Mouse (Mus musculus) lung, postnatal 36 days (tissue): ENCODE results near the gene Ablim2.

Source experiments
- DNase-seq: peaks from one replicate; pipeline ENCODE4 v3.0.0; 2022; ENCODE audit warnings: mixed read lengths

The Ablim2 gene

DNA sequence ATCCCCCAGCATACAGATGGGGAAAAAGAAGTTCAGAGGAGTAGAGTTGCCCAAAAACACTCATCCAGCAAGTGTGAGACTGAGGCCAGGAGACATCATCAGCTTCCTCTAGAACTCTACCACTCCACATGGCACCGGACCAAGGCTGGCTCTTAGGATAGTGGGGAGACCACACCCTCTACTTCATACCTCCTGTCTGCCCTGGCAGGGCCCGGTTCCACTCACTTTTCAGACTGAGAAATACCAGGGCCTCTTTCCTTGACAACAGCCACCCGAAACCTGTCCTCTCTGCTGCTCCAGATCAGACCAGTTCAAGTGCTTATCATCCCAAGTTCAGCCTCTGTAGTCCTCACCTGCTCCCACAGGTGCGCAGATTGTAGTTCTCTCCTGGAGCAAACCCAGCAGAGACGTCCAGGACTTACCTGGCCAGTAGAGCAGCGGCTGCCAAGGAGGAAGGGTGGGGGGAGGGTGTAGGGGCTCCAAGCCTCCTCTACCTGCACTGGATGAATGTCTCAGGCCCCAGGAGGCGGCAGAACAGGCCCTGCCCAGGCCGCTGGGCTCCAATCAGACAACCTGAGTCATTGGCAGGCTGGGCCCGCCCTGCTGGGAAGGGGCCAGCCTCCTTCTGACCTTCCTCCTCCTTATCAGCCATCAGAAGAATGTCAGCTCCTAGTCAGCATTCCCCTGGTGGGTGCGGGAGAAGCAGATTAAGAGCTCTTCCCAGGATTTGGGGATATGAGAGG is 18.0 kb upstream of the Ablim2 start, which contains the start of gene Sh3tc1:
Gene Sh3tc1 (minus strand): TSS at position 452 of the 743 bp plus-strand sequence.
- DNase-seq: peak; percentile 87

DNA sequence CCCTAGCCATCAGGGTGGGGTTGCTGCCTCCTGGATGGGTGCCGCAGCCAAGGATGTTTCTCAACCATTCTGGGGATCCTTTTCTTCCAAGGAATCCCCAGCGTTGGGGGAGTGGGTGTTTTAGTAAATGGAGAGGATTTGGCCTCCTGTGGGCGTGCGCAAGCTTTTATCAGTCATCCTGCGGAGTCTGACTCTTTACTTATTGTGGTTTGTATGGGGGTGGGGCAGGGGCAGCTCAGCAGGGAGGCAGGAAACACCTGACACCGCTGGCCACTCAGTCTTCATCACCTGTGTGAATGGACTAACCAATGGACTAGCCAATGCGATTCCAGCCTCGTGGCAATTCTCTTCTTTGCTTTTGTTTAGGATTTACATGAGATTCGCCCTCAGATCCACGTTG is 17.0 kb upstream of the Ablim2 start:
- no peak for DNase-seq

DNA sequence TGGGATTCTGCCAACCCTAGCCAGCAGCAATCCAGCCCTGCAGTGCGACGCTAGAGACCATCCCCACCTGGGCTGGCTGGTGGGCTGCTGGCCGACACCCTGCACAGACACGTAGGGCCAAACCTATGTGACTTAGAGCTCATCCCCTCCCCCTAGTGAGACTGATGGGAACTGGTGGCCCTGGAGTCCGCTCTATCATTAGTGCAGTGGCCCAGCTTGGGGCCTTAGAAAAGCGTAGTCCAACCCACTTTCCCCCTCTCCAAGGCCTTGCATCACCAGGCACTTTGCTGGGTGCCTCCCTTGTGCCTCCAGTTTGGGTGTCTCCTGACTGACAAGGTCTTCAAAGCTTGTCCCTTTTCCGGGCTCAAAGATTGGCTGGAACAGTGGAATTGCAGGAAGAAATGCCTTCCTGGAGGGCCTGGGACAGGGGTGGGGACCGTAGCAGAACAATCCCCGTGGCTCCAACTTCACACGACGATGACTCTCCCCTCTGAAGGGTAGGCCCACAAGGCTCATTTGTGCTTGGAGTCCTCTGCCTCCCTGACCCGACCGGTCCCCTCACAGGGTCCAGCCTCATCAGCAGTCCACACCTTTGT is 16.4 kb upstream of the Ablim2 start:
- no peak for DNase-seq

DNA sequence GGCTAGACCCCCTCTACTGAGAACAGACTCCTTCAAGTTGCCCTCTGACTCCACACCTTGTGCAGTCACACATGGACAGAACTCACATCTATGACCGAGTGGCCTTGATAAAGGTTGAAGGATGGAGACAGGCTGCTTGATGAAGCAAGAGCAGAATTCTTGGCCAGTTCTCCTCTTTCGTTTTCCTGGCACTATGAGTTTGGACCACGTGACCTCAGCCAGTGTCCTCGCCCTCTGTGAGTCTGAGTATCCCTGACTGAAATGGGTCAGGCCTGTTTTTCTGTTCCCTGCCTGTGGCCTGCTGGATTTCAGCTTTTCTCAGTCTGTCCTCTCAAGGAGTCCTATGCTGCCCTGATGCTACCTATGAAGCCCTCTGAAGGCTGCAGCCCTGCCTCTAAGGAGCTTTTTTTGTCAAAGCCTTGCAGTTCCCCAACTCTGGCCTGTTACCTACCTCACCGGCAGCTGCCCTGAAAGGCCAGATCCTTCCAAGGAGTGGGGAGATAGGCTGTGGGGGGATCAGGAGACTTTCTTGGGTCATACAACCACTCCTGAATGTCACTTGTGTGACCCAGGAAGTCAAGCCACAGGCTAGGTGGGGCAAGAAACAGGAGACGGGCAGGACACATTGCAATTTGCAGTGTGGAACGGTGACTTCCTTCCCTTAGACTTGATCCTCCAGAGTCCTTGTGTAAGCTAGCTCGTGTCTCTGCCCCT is 14.3 kb upstream of the Ablim2 start:
- peak; percentile 91 for DNase-seq

DNA sequence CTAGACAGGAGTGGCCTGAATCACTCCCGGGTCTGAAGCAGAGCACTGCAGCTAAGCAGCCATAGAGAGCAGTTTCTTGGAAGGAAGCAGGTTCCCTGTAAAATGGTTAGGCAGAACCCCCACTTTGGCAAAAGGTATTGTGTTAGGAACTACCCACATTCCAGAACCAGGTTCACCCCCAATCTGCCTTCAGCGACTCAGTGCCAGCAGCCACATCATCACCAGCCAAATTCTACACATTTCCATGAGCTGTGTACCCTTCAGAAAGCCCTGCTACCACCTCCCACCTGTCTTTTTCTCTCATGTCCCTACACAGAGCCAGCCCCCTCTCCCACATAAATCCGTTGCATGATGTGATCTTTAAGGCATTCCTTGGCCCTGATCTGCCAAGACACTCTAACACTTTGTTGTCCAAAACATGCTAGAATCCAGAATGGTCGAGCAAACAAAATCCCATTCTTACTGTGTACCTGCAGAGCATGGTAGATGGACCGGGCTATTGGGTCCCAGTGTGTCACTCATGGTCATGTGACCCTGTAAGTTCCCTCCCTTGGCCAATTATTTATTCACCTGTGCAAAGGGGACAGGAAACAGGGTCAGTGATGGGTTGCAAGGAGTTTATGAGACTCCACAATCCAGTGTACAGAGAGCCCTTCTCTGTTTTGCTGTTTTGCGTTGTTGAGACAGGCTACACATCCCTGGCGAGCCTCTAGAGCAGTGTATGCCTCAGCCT is 13.5 kb upstream of the Ablim2 start:
- DNase-seq: no peak

DNA sequence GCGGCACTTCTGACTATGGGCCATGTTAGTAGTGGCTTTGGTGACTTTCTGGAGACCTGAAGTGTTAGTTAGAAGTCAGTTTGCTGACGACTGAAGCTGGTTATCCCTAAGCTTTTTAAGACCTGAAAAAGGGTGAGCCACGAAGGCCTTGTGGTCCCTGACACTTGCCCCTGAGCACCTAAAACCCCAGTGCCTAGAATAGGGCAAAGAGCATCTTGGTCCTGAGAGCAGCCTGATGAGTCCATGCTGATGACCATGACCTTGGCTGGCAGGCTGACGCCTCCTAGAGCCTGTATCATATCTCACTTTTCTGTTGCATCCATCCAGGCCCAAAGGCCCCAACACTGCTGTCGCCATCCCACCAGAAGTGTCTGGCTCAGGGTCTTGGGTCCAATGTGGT is 12.3 kb upstream of the Ablim2 start:
- DNase-seq: no peak

DNA sequence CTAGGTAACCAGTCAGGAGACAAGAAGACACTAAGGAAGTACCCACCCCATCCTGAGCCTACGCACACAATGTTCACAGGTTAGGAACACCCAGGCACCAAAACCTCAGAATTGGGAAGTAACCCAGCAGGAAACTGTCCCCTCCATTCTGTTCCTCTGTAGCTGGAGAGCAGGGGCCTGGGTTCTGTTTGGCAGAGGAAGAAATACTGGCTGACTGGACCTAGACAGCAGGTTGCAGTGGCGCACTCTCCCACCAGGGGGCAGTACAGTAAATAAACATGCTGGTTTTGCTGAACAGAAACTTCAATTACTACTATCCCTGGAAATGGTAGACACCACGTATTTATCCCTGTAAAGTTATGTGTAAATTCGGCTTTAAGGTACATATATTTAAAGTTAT is 10.8 kb upstream of the Ablim2 start:
- peak; percentile 90 for DNase-seq

DNA sequence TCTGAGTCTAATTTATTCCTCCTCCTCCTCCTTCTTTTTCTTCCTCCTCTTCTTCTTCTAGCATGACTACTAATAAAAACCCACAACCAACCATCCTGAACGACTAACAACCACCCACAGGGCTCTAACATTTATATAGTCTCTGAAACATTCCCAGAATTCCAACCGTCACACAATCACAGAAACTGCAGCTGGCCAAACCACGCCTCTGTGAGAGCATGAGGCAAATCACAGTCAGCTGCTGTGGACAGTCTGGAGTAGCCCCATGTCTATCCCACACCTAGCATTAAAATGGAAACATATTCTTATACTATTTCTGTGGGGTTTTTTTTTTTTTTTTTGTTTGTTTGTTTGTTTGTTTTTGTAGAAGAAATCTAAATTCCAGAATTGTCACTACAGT is 8.3 kb upstream of the Ablim2 start:
- no peak for DNase-seq

DNA sequence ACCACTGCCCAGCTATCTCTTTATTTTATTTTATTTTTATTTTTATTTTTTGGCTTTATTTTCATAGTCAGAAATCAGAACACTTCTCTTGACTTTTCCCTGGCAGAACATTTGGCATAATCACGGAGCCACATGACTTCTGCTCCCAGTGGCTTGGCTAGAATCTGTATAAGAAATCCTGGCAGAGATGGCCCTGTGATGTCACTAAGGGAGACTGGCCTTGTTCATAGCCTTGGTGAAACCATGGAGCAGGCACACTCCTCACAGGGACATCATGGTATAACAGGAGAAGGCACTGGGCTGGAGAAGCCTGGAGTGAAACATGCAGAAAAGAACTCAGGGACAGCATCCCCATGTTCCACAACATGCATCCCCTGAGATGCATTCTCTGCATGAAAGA is 7.7 kb upstream of the Ablim2 start:
- DNase-seq: no peak

DNA sequence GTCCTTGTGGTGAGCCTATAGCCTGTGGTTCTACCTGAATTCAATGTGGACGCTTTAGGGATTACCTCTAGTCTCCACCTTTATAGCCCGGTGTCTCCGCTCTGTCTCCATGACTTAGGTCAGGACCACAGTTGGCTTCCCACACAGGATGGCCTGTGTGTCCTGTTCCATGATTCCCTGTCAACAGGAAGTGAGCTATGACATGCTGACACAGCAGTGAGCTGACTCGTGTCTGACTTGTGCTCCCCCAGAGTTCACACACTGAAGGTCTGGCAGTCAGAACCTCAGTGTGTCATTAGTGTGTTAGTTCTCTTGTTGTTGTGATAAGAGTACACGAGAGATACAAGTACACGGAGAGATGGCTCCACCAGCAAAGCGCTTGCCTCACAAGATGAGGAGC is 6.7 kb upstream of the Ablim2 start:
- DNase-seq: no peak

DNA sequence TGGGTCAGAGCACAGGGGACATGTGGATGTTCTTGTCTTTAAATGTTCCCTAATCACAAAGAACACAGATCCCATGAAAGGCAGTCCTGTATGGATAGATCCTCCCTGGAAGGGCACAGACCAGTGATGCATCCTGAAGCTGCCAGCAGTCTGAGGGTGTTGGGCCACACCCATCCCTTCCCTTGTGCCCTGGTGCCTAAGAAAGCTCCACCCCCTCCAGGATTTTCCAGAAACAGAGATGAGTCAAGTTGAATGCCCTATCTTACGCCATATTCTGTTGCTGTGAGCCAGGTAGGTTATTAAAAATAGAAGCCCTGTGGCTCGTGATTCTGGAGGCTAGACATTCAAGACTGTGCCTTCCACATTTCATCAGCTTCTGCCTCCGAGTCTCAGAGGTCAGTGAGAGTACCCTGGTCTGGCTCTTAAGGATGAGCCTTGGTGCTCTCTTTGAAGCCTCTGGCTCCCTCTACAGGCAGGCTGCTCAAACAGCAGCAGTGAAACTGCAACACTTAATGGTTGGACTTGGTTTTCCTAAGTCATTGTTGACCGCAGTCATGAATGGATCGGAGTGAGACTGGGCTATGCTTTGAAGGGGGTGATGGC is 2.4 kb upstream of the Ablim2 start:
- peak; percentile 87 for DNase-seq

DNA sequence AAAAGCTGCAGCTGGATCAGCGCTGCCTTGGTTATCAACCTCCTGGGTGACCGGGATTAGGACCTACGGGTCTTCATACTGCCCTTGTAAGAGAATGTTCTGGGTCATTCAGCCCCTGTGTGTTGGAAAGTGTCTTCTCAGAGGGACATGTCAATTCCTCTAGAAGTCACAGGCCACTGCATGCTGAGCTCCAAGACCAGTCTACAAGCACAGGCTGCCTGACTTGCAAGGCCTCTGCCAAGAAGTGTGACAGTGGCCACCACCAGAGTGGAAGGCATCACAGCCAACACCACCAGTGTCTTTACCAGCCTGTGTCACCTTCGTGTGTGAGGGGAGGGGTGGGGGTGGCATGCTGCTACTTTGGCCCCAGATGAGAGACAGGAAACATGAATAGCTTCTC is 1.7 kb upstream of the Ablim2 start:
- no peak for DNase-seq

DNA sequence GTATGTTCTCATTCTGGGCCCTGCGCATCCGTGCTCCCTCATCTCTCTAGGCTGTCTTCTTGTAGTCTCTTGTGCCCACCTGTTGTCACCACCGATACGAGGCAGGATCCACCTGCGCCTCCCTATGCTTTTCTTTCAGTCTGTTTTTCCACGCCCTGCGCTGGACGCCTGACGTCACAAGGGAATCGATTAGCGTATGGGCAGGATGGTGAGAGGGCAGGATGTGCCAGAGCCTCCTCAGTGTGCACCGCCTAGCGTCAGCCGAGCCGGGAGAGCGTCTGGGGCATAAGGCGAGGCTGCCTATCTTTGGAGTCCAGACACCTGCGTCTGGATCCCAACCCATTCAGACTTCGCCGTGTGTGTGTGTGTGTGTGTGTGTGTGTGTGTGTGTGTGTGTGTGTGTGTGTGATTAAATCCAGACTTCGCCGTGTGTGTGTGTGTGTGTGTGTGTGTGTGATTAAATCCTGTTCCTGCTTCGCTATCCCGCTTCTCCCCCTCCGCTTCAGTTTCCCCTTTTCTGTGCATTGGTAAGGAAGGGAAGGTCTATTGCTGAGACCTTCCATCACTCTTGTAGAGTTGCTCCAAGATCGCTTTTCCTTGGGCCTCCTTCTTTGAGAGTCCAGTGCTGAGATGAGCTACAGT is 562 bp upstream of the Ablim2 start:
- DNase-seq: no peak

DNA sequence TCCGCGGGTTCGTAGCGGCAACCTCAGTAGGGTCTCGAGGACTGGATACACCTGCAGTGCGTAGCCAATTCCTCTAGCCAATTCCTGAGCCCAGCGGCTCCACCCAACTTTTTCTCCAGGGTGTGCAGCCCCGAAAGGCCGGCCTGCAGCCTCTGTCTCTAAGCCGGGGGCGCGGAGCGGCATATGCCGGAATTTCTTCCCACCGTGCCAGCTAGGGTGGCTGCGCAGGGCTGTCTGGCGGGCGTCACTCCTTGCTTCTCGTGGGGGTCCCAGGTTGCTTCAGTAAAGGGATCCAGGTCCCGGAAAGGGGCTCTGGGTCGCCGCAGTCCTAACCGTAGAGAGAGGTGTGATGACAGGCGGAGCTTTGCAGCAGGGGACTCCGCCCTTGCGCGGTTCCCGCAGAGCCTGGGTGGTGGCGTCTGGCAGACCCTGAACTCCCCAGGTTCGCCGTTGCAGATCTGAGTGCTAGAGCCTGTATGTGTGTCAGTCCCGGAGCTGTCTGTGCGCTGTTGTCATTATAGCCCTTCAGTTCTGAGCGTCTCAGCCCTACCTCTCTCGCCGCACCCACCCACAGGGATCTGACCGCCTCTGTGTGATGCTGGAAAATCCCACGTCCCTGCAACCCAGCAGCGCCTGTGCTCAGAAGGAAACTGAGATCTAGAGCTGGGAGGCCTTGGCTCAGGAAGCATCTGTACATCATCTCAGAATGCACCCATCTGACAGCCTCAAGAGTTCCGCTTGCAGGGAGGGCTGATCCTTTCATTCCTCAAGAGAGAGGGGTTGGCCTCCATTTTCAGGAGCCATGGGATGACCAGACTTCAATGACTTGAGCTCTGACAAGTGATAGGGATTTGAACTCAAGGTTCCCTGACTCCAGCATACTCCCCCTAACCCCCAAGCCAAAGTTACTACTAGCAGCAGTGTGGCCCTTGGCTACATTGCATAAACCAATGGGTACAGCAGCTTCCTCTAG is 687 bp downstream of the Ablim2 start:
- DNase-seq: no peak

DNA sequence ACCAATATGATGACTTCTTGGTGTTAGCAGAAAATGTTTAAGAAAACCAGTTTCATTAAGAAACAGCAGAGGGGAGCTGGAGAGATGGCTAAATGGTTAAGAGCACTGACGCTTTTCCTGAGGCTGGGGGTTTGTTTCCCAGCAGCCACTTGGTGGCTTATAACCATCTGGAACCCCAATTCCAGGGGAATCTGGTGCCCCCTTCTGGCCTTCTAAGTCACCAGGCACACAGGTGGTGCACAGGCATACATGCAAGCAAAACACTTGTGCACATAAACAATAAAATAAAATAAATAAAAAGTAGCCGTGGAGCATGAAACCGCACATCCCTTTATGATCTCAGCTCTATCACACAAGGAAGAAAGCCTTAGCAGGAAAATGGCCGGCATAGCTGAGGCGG is 3.6 kb downstream of the Ablim2 start:
- no peak for DNase-seq

DNA sequence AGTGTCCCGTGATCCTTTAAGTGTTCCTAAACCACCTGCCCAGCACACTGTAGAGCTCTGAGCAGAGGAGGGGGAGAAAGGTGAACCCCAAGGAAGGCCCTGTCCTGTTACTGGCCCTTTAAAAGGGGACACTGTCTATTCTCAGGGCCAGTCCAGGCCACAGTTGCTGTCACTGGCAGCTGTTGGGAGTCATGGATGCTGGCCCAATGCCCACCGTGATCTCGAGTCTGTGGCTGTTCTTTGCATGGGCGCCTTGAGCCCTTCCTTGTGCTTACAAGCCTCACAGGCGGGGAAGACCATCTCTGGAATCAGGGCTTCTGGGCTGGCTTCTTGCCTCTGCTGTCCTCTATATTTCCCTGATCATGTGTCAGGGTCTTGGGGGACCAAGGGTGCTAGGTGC is 4.7 kb downstream of the Ablim2 start:
- peak; percentile 77 for DNase-seq

DNA sequence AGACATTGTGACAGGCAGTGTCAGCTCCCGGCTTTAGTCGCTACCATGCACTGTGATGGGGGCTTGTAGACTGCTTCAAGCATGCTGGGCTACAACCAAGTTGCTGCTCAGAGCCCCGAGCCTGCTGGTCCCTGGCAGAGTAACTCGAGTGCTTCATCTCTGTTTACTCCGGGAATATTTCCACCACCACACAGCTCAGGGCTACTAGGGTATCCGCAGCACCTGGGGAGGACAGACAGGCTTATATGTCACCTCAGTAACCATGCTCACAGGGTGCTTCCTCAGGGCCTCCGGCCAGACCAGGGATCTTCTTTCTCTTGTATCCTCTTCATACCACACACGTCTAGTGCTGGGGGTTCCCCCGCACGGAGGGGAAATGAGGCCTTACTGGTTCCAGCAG is 5.2 kb downstream of the Ablim2 start:
- DNase-seq: no peak

DNA sequence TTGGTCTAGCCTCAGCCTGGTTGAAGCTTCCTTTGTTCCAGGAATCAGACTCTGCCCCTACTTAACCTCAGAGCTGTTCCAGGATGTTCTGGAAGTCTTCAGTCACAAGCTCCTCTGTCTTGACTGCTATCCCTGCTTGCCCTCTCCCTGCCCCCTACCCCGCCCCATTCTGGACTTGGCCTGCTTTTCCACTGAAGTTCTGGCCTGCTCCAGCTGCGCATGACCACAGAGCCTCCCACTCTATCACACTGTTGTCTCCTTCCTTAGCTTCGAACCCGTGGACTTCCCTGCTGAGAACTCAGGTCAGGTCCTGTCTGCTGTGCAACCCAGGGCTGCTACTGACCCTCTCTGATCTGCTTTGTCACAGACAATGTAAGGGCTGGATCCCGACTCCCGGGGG is 8.2 kb downstream of the Ablim2 start:
- DNase-seq: peak; percentile 43

DNA sequence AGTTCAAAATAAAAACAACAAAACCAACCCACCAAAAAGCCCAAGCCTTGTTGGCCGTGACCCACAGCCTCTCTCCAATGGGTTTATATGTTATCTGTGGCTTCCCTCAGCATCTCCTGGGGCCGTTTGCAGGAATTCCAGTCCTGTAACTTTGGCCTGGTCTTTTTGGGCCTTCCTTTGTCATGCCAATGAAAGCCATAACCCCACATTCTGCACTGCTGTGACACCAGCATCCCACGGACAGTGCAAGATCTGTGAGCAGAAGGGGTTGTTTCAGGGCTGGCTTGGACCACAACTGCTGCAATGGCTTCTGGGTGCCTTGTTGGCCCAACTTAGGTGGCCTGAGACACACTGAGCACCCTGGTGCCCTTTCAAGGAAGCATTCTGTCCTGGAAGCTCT is 10.8 kb downstream of the Ablim2 start:
- no peak for DNase-seq

DNA sequence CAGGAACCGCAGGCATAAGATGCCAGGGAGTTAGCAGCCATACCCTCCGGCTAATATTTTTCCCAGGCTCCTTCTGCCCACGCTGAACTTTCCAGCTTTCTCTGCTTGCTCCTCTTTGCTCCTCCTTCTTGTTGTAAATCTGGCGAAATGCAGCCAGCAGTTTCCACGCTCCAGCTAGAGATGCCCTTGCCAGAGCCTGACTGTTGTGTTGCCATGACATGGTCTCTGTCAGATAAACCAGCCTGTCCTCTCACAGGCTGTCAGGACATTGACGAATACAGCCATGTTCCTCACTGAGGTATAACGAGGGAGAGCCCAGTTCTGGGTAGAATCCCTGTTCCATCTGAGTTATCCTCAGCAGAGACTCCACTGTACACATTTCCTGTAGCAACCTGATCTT is 11.3 kb downstream of the Ablim2 start:
- no peak for DNase-seq

DNA sequence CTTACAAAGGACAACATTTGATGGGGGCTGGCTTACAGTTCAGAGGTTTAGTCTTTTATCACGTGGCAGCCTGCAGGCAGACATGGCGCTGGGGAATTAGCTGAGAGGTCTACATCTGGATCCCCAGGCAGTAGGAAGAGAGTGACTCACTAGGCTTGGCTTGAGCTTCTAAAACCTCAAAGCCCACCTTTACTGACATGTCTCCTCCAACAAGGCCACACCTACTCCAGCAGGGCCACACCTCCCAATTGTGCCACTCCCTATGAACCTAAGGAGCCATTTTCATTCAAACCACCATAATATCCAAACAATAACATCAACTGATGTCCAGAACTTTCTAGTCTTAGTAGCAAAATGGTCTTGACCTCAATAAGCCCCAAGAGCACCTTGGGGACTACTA is 12.6 kb downstream of the Ablim2 start:
- DNase-seq: no peak
